Mouse (Mus musculus) lung, postnatal 4 days (tissue): ENCODE measurements around the gene Cyb5rl.
"Not testable (repeated sequence)": the region's sequence is repeated elsewhere in the genome, so short reads cannot be mapped to it uniquely, and the experiment has no call there.

ENCODE experiments used
- DNase-seq, 2 experiments: peaks; one replicate each; pipeline ENCODE4 v3.0.0; 2021

The Cyb5rl gene

DNA sequence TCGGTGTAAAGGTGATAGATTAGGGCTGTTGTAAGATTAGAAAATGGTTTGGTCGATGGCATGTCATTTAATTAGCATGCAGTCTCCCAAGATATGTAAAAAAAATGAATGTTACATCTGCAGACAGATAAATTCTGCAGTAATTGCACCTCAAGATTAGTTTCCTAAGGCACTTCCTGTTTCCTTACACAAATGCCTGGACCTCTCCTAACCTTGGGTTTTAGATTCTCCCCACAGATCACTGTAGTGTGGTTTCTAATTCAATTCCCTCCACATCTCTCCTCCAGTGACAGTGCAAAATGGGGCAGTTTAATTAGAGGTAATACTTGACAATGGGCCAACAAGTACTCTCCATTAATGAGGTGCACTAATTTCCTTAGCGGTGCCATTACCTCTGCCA, 3.6 kb upstream of the Cyb5rl start:
- DNase-seq, result no peak

DNA sequence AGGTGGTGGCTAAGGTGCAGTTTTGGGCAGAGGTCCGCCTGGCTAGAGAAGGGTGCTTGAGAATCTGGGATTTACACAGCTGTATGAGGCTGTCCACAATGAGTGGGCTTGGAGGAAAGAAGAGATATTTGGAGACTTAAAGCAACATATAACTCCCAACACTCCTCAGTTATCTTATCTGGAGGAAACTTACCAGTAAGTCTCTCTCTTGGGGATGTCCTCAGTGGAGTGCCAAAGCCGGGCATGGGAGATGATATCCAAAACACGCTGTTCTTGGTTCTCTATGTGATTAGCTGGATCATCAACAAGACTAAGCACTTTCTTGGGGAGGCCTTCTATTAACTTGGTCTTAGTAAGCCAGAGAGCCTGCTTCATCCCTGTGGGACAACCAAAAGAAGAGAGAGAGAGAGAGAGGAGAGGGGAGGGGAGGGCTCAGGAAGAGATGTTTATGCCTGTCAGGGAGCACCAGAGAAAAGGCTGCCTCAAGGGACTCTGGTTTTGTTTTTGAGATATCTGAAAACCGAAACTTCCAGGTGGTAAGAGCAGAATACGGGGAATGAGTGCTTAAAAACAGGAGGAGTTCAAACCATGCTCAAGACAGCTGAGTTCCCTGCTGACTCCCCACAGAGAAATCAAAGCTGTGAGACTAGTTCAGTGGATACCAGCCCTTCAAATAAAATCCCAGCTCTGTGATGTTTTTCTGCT, 2.2 kb upstream of the Cyb5rl start:
- DNase-seq, result no peak

DNA sequence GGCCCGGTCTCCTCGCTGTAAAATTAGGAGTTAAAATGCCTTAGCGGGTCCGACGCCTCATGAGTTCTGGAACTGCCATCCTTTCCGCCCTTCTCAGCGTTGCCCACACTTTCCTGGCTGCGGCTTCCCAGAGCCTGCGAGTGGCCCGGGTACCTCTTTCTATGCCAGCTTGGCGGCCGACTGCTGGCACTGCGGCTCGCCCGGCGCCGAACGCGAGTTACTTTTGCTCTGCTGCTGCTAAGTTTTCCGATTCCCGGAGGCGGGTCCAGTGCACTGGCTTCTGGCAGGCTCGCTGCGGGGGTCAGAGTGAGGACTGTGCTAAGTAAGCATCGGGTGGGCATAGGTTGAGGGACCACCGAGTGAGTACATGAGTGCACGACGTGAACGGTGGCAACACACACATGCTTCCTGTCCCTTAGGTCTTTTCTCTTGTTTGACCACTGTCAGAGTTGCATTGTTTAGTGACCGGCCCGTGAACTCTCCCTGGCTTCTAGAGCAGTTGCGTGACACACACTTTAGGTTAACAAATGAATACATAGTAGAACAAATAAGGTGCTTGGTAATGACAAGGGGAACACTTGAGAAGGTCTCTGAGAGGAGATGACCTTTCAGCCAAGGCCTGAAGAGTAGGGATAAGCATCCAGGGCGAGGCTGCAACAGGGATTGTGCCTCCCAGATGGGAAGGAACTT, 508 bp downstream of the Cyb5rl start:
- peak; percentile 52 to 54 for DNase-seq

- DNase-seq, result no peak
Measured at GRCm38 (mm10) chr4:107072343-107072742, 5.6 kb downstream of the Cyb5rl start.

DNA sequence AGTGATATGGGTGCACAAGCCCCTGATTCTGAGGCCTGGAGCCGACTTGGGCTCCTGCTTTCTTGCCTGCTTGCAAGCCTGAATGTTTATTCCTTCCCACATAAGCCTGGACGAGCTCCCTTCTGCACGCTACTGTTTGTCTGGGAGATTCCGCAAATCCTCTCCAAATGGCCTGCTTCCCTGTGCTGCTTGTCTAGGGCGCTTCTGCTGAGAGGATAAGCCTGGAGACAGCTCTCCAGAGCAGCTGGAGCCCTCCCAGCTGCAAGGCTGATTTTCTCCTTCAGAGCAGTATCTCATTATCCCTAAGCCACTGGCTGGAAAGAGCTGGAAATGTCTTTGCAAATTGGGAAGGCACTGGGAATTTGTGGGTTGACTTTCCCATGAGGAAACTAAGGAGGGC, 8.7 kb downstream of the Cyb5rl start:
- no peak for DNase-seq

DNA sequence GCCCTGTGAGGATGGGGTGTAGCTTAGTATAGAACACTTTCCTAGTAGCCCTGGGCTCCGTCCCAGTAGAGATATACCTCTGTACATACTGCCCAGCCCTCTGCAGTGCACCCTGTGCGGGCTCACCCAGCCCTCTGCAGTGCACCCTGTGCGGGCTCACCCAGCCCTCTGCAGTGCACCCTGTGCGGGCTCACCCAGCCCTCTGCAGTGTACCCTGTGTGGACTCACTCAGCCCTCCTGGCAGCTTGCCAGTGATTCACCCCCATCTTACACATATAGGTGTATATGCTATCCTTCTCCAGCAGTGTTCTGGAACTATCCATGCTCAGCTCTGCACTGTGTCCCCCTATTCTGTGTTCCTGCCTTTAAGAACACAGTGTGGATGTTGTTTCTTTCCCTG, 12.1 kb downstream of the Cyb5rl start:
- no peak for DNase-seq

DNA sequence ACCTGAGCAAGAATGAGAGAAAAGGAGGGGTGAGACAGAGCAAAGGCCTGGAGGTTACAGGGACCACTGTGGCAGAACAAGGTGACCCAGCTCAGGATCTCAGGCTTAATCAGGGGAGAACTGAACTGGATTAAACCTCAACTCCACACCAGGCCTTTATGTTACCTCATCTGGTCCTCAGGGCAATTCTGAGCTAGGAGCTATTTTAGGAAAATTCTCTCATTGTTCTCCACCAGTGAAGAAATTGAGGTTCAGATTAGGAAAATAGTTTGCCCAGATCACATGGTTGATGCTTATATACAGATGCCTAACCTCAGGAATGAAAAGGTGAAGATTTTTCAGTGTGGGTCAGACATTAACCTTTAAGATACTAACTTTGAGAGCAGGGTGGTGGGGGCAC, 12.9 kb downstream of the Cyb5rl start:
- no peak for DNase-seq

- DNase-seq, result no peak
Measured at GRCm38 (mm10) chr4:107082185-107082584, 15.4 kb downstream of the Cyb5rl start.

DNA sequence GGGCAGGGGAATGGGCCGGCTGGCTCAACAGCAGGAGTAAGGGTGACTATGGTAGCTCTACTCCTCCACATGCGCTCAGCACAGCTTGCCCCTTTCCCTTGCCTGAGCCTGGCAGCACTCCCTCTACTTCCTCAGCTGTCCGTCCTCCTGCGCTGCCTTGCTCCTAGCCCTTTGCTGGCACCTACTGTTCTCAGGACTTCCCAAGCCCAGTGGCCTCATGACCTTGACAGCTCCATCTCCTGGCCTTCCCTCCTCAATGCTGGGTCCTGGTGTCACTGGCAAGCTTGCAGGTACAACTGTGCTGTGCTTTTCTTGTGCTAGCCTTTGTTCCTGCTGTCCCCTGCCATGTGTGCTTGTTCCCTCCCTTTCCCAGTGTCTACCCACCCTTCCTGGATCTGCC, 16.3 kb downstream of the Cyb5rl start:
- DNase-seq, result no peak

- no peak for DNase-seq
Measured at GRCm38 (mm10) chr4:107084343-107084742, 17.6 kb downstream of the Cyb5rl start.

GRCm38 (mm10) chr4:107084858-107085257, 18.1 kb downstream of the Cyb5rl start:
- DNase-seq, result no peak

DNA sequence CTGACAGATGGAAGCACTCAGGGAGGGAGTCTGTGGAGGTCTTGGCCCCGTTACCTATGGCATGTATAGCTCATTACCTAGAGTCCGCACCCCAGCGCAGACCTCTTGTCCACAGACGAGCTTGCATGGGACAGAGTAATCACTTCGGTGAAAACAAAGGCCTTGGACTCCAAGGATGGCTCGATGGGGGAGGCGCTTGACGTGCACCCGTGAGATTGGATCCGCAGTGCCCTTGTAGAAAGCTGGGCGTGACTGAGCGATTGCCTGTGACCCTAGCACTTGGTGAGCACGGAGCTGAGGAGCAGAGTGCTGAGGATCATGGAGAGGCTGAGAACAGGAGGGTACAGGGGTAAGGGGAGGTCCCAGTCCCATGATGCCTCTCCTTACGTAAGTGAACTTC, 24.9 kb downstream of the Cyb5rl start:
- DNase-seq, result no peak

GRCm38 (mm10) chr4:107094484-107095187, 27.8 kb downstream of the Cyb5rl start:
- DNase-seq, result no peak

GRCm38 (mm10) chr4:107096043-107096442, 29.3 kb downstream of the Cyb5rl start:
- no peak for DNase-seq

GRCm38 (mm10) chr4:107096841-107097373, 30.1 kb downstream of the Cyb5rl start, which contains the start of gene Cdcp2:
TSS of gene Cdcp2 (plus strand) at chr4:107096891.
- DNase-seq, result no peak

GRCm38 (mm10) chr4:107097871-107098270, 31.1 kb downstream of the Cyb5rl start:
- no peak for DNase-seq

DNA sequence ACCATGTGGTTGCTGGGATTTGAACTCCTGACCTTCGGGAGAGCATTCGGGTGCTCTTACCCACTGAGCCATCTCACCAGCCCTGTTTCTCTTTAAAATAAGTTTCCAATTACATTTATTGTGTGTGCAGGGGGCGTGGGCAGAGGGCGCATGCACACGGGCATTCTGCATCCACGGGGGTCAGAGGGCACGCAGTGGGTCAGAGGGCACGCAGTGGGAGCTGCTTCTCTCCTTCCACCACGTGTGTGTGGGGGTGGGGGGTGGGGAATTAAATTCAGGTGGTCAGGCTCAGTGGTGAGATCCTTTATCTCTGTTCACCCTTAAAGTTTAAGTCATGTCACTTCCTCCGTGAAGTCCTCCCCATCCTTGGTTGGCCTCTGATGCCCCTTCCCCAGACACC, 31.6 kb downstream of the Cyb5rl start:
- no peak for DNase-seq

GRCm38 (mm10) chr4:107098791-107099525, 32.2 kb downstream of the Cyb5rl start:
- DNase-seq, result no peak

- DNase-seq, result no peak
Measured at GRCm38 (mm10) chr4:107102220-107102619, 35.4 kb downstream of the Cyb5rl start.

- DNase-seq, result no peak
Measured at GRCm38 (mm10) chr4:107106777-107107176, 40.0 kb downstream of the Cyb5rl start.

DNA sequence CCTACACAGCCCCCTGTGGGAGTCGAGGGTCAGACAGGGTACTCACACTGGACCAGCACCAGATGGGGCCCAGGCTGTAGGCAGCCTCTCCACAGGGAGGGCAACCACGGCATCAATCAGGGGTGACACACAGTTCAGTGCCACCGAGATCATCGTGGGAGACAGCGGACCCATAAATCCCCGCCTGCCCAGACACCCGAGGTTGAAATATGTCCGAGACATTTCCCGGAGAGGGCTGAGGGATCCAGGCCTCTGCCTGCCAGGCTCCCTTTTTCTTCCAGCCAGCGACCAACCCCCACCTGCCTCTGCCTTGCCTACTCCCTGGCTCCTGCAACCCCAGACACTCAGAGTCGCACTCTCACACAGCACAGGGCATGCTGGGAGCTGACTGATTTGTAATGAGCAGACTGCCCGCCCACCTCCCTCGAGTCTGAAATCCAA, 41.5 kb downstream of the Cyb5rl start:
- no peak for DNase-seq

DNA sequence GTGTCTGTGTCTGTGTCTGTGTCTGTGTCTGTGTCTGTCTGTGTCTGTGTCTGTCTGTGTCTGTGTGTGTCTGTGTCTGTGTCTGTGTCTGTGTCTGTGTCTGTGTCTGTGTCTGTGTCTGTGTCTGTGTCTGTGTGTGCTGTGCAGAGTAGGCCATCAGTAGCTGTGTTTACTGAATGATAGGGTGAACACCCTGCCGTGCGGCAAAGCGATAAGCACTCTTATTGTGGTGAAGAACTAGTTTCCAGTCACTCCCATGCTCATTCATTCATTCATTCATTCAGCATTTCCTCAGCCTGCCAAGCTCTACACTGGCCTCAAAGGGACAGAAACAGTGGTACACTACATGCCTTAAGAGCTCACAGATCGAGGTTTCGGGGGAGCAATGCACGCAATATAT, 42.4 kb downstream of the Cyb5rl start:
- not testable (repeated sequence) for DNase-seq

DNA sequence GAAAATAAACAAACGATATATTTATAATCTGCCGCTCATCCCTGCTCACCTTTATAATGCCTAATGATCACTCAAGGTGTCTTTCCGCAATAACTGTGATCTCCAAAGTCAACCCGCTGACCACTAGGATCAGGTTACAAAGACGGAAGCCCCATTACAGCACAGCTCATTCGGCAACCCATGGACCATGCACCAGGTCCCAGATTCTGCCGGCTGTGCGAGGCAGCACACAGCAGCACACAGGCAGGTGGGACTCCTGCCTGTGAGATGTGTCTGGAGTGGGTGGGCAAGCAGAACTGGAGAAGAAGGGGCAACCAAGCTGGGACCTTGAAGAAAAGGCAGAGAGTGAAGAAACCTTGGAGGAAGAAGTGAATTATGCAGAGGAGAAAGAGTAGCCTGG, 47.5 kb downstream of the Cyb5rl start:
- no peak for DNase-seq
